Mouse (Mus musculus) ES-E14 (cell line): ENCODE results near the gene Gopc.

ENCODE experiments used
- CHD2 ChIP-seq: IDR thresholded peaks from 2 replicates; pipeline ENCODE4 v1.6.1; 2014; ENCODE audit warnings: mild to moderate bottlenecking, low read depth, low read length, inconsistent platforms
- HCFC1 ChIP-seq: IDR thresholded peaks from 2 replicates; pipeline ENCODE4 v1.6.1; 2012; ENCODE audit warnings: low read length, inconsistent platforms, borderline replicate concordance; ENCODE audit not compliant: insufficient read depth
- ZC3H11A ChIP-seq: IDR thresholded peaks from 2 replicates; pipeline ENCODE4 v1.6.1; 2012; ENCODE audit warnings: low read depth, mild to moderate bottlenecking, inconsistent platforms, low read length, borderline replicate concordance

GRCm38 (mm10) chr10:52301766-52302165 is 80.2 kb downstream of the Gopc start:
- TF ChIP-seq HCFC1 (no peak), CHD2 (no peak), ZC3H11A (no peak)
